Mouse (Mus musculus) lung, adult 18-20 months (tissue): Measurements from ENCODE around the gene Tapbpl.
"Not testable (repeated sequence)": the region's sequence is repeated elsewhere in the genome, so short reads cannot be mapped to it uniquely, and the experiment has no call there.

ENCODE experiments used
- DNase-seq, 2 experiments: peaks; one replicate each; pipeline ENCODE4 v3.0.0; 2022; ENCODE audit warnings: mixed read lengths in 2 of 2

Gene Tapbpl

DNA sequence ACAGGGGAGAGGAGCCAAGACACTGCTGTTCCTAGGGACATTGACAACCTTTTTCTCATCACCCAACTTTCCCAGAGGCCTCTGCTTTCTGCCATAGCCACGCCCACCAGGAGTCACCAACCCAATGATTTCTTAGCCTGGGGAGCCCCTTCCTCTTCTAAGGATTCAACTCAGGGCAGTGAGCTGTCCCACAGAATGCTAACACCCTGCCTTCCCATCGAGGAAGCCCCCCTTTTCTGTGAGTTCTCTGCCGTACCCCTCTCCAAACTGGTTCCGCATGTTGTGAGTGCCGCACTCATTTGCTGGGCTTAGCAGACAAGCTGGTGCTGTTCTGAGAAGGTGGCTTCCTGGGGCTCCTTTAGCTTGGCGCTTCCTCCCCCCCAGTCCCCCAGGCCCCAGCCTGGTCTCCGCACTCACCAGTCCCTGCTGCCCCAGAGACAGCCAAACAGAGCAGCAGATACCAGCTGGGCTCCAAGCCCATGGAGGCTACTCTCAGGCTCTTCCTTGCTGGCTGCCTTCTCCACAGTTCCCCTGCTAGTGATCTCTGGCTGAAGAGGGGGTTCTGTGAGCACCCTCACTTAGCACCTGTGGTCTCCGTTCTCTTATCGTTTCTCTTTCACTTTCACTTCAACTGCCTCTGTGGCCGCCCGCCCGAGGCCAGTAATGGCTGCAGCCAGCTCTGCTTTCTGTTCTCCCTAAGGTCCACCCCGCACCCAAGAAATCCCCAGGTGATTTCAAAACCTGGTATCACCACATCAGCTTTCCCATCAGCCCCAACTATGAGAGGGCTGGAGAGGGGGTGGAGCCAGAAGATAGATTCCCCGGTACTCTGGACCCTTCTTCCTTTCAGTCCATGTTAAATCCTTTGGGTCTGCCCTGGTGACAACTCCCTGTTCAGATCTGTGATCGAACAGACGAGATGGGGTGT lies at the start of gene Tapbpl:
Gene Tapbpl (minus strand): TSS at position 744 of the 928 bp plus-strand sequence.
- peak; percentile 75 to 79 for DNase-seq

DNA sequence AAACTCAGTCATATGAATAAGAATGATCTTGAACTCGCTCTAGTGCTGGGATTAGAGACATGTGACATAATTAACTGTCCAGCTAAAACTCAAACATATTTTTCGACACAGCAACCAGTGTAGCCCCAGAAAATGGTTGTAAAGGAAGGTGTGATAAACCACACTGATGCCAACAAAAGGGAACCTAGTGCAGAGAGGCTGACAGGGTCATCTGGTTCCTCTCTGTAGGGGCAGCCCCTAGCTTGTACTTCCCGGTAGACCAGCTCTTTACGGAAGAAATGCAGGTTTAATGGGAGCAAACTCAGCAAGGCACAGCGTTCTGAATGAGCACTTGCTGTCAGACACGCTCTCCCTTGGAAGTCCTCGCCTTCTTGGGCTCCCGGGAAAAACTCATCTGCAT lies 48.1 kb upstream of the Tapbpl start:
- no peak for DNase-seq

DNA sequence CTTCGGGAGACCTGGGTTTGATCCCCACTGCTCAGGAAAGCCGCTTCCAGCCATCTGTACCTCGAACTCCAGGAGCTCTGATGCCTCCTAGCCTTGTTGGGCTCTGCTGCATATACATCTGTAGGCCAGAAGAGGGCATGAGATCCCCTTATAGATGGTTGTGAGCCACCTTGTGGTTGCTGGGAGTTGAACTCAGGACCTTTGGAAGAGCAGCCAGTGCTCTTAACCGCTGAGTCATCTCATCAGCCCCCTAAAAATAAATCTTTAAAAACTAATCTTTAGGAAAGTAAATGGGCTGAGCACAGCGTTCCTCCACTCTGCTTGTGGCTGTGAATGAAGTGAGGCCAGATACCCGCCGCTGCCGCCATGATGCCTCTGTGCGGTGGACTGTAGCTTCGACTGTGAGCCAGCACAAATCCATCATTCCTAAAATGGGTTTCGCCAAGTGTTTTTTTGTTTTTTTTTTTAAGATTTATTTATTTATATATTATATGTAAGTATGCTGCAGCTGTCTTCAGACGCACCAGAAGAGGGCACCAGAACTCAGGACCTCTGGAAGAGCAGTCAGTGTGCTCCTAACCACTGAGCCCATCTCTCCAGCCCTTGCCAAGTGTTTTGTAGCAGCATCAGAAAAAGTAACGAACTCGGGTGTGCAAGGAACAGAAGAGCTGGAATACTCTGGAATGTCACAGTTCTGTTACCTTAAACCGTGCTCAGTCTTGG lies 43.3 kb upstream of the Tapbpl start:
- DNase-seq = peak; percentile 48 to 61

DNA sequence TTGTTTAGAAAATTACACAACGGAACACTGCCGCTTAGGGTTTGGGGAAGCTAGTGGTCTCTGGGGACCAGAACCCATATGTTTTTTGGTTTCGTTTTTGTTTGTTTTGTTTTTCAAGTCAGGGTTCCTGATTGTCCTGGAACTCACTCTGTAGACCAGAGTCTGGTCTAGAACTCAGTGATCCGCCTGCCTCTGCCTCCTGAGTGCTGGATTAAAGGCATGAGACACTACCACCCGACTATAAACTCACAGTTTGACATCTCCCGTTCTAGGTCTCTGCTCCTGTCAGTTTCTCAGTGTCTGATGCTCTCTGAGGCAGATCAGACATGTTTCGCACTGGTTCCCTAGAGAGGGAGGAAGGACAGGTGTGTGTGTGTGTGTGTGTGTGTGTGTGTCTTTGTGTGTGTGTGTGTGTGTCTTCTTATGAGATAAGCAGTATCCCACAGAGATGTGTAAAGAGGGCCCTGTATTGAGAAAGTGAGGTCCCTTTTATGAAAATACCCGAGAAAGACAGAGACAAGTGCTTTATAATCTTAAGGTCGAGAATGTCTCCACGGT lies 40.6 kb upstream of the Tapbpl start:
- no peak for DNase-seq

DNA sequence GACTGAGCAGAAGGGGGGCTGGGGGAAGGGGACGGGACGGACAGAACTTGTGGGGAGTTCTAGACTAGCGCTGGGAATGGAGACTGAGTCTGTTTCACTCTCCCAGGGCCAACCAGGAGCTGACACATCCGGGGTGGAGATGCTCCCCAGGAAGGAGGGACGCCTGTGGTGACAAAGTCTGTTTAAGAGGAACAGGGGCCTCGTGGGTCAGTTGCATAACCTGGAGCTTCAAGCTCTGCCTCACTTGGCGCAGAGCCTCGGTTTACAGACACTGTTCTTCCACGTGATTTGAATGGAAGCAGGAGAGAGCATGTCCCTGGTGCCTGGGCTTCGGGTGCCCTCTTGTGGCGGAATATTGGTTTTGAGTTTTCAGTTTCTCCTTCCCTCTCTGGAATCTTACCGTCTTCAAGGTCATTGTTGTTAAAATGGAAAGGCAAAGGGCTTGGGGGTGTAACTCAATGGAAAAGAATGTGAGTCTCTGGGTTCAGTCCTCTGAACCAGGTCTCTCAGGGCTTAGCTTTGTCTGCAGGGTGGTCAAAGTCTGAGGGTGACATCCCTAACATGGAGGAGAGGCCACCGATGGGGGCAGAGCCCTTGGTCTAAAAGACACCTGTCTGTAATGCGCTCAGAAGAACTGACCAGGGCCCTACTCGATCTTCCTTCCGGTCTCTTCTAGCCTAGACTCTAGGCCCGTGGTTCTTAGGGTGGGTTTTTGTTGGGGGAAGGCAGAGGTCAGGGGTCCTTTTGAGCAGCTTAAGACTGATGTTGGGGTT lies 40.0 kb upstream of the Tapbpl start:
- DNase-seq = peak; percentile 94 to 96

DNA sequence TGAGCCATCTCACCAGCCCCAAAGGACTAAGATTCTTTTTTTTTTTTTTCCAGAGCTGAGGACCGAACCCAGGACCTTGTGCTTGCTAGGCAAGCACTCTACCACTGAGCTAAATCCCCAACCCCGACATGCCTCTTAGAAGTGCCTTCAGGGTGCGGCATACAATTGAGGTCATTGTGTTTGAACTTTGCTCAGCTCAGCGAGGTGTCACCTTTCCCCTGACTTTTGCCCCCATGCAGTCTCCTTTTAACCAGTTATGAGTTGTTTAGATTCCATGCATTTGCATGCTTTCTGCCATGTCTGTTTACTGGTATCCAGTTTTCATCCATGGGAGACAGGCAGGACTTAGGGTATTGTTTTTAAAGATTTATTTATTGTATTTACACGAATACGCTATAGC lies 37.1 kb upstream of the Tapbpl start:
- DNase-seq = no peak

DNA sequence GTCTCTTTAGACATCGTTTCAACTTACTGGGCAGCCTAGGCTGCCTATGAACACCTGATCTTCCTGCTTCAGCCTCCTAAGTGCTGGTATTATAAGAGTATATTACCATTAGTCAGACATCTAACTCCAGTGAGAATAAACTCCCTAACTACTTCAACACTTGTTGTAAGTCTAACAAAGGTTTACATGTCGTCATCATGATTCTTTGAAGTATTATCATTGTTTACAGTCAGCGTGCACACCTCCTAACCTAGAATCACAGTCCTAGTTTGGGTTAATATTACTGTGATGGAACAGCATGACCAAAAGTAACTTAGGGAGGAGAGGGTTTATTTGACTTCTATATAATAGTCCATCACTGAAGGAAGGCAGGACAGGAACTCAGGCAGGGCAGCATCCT lies 35.8 kb upstream of the Tapbpl start:
- DNase-seq = no peak

DNA sequence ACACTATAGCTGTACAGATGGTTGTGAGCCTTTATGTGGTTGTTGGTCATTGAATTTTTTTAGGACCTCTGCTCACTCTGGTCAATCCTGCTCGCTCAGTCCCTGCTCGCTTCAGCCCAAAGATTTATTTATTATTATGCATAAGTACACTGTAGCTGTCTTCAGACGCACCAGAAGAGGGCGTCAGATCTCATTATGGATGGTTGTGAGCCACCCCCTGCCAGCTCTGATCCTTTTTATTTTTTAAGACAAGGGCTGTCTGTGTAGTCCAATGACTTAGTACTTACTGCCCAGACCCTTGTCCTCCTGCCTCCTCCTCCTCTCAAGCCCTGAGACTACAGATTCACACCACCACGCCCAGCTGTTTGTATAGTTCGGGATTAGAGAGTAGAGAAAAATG lies 34.9 kb upstream of the Tapbpl start:
- DNase-seq = not testable (repeated sequence)

DNA sequence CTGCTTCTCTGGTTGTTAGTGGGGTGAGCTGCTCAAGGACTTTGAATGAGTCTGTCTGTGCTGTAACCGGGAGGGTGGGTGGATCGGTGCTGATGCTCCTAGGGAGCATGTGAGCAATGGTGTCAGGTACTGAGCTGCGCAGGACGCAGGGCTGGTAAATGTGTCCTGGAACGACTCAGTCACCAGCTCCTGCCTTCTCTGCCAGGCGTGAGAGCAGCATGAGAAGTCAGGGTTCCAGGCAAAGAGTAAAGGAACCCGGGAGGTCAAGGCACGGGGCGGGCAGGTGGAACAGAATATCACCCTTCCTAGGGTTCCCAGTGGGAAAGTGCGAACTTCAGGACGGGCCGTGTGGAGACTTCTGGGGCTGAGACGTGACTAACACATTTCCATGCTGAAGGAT lies 34.4 kb upstream of the Tapbpl start:
- no peak for DNase-seq

DNA sequence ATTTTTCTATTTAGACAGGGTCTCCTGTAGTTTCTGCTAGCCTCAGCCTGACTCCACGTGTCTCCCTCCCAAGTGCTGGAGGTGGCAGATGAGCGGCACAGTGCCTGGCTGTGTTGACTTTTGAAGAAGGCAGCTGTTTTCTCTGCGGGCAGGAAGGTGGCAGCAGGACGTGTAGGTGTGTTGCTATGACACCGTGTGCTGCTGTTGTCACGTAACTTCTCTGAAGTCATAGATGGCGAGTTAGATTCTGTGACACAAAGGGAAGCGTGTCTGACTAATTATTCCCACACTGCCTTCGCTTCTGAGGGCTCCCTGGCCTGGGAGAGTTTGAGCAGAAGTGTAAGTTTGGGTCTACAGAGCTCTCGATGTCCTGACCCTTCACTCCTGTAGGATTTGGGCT lies 33.6 kb upstream of the Tapbpl start:
- DNase-seq = peak in 1 of 2 experiments; percentile 23

DNA sequence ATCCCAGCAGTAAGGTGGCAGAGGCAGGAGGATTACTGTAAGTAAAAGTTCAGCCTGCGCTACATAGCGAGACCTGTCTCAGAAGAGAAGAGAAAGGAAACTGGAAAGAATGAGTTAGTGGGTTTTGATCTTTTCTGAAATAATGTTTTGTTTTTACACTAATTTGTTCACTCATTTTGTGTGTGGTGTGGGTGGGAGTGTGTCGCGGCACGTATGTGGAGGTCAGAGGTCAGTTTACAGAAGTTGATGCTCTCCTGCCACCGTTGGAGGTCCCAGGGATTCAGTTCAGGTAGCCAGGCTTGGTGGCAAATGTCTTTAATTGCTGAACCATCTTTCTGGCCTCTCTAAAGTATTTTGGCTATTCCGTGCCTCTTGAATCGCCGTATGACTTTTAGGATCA lies 32.6 kb upstream of the Tapbpl start:
- DNase-seq = no peak

DNA sequence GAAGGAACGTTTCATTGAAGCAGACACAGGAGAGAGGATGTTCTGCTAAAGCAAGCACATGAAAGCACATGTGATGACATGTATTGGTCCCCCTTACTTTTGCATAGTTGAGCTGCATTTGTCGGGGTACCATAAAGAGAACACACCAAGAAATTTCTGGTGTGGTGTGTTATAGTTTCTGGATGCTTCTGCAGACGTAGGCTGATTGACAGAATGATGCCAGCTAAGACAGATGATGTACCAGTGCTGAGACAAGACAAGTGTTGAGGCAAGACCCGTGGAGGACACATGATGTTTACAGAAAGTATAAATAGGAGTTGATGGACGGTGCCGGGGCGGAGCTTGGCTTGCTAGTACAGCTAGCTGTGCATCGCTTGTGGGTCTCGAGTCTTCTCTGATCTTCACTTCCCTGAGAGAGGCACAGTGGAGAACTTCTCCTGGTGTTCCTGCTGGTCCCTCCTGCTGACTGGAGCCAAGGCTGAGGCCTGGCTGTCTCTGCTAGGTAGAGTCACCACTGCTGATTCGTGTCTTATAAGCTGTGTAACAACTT lies 28.4 kb upstream of the Tapbpl start:
- no peak for DNase-seq

DNA sequence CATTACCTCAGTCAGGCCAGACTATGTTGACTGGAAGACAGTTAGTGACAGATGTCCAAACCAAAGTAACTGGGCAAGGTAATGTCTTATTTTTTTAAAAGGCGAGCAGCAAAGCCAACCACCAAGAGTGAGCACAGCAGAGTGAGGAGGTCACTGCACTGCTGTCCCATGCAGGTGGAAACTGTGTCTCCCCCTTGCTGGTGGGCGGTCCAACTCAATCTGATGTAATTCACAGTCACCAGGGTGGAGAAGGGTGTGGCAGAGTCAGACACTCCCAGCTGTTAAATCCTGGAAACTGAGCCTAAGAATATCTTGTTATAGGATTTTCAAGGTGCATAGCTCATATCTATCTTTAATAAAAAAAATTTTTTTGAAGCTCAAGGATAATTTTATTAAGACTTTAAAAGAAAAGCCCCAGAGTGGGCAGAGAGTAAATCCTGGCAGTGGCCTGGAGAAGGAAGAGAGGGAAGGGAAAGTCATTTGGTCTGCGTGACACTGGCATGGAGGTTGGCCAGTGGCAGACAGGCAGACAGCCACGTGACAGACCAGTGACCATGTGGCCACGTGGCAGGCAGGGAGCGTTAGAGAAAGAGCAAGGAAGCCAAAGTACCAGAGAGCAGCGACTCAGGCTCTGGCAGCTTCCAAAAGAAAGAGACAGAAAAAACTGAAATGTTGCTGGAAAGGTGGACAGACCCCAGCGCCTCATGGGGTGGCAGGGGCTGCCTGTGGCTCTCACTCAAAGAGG lies 24.7 kb upstream of the Tapbpl start:
- DNase-seq = peak; percentile 54 to 59

DNA sequence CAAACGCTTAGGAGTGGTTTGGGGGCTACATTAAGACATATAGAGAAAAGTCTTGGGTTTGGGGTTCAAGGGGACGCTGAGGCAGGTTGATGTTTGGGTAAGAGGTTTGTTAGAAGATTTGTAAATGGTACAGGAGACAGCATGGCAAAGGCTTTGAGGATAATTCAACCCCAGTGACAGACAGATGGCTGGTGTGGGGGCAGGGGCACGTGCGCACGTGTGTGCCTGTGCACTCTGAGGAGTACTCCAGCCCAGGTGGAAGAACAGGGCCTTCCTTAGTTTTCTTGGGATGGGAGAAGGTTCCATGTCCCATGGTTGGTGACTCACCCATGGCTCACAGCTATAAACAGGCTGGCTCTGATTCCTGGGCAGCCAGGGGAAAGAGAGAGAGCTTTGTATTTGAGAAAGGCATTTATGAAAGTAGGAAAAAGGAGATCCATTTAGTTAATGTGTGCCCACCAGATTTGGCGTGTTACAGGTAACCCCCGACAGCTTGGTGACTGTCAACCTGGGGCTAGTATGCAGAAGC lies 23.9 kb upstream of the Tapbpl start:
- DNase-seq = no peak

DNA sequence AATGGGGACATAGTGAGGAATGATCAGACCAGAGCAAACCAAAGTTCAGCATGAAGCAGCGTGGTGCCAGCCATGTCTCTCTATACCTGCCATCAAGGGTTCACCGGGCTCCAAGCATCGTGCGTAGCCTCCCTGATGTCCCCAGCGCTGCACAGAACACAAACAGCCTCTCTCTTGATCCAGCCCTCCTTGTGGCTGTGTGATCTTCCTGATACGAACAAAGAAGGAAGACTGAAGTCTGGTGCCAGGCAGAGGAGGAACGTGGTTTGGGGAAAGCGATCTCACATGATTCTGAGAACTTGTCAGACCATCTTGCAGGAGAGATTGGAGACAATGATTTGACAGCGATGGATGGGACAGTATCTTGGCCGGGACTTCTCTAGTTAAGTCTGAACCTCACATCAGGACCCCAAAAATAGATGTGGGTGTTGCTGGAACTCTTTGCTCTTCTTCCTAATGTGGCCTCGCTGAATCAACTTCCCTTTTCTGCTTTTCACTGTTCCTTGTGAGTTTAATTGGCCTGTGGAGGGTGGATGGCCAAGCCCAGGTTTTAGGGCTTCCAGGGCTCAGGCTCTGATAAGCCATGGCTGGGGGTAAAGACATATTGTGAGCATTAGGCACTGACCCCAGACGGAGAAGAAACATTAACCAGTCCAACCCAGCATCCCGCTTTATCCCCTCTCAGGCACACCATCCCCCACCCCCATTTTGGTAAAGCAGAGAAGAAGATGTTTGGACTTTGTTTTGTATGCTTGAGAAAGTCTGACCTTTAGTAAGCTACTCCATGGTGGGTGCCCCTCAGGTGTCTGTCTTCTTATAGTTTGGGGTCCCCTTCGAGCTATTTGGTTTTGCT lies 22.4 kb upstream of the Tapbpl start:
- DNase-seq = no peak

DNA sequence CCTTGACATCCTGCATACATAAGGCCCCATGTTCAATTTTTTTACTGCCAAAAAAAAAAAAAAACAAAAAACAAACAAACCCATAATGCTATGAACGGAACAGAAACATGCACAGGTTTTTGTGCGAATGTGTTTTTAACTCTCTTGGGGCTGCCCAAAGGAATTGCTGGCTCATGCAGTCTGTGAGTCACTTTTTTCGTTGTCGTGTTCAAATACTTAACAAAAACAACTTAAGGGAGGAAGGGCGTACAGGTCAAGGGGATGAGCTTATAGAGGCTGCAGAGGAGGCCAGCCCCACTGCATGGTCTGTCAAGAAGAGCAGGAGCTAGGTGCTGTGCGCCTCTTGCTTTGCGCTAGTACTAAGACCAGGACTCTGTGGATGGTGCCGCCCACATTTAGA lies 21.1 kb upstream of the Tapbpl start:
- DNase-seq = no peak

DNA sequence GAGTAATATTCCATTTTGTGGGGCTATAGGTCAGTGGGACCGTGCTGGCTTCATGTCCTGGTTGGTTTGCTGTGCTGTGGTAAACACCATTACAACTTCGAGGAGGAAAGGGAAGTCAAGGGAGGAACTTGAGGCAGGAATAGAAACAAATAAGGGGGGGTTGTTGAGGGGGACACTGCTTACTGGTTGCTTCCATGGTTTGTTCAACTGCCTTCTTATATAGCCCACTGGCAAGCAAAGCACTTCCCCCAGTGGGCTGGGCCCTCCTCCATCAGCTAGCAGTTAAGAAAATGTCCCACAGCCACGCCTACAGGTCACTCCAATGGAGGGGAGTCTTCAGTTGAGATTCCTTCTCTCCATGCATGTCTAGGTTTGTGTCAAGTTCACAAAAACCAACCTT lies 20.6 kb upstream of the Tapbpl start:
- peak in 1 of 2 experiments; percentile 40 for DNase-seq

DNA sequence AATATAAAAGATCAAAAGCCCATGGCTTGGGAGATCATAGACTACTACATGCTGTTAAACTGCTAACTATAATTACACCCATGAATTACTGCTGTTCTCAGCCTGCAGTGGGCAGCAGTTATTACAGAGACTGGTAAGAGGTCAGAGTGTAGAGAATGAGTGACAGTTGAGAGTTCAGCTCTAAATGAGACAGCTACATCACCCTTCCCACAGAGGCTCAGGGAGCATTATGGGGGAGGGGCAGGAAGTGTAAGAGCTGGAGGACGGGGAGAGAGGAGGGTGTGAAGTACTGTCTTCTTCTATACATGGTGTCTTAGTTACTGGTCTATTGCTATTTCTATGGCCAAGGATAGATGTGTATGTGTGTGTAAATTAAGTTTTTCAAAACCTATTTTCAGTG lies 12.9 kb upstream of the Tapbpl start:
- DNase-seq = no peak

DNA sequence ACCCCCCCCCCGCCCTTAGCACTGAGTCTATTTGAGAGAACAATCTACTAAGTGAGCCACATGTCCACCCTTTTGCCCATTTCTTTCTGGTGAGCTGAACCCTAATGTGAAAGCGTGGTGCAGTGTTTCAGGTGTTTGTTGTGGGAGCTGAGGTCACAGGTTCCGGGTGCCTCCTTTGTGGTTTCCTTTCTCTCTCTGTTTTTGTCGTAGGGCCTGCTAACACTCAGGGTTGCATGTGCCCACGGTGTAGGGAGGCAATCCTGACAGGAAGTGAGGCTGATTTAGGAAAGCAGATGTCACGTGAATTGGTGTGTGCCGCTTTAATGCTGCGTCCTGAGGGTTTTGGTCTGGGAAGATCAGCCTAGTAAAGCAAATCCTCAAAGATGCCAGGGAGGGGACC lies 9.9 kb upstream of the Tapbpl start:
- no peak for DNase-seq

DNA sequence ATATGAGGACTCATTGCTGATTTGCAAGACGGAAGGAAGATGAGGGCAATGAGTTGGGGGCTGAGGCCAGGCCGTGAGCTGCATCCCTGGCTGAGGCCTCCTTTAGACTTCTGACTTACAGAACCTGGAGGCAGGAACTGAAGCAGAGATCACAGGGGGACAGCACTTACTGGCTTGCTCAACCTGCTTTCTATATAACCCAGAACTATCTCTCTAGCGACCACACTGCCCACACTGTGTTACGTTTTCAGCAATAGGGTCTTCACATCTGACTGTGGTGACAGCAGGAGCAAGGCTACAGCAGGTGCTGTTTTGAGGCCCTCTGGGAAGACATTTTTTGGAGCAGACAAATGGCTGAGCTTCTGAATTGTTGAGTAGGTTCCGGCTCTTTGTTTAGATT lies 9.0 kb upstream of the Tapbpl start:
- no peak for DNase-seq

DNA sequence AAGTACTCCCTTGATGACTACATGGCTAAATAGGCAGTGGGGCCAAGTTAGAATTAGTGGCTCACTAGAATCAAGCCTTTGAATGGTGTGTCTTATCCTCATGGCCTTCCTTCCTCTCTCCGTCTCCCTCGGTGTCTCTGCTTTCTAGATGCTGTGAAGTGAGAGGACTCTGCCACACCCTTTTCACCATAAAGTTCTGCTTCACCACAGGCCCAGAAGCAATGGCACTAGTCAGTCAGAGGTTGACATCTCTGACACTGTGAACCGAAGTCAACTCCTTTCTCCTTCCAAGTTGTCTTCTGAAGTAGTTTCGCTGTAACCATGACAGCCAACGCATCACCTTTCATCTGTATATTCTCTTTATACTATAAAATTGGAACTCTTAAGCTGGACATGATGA lies 7.9 kb upstream of the Tapbpl start:
- no peak for DNase-seq
